Mouse (Mus musculus): ENCODE measurements around the gene Mllt6. TPM values are rescaled to one million over a fixed set of nuclear protein-coding genes. Genes with fewer than 3 reads are reported as not detected.
A peak's percentile ranks its signal among the peaks of the same experiment; 100 is the strongest.
"Not testable (repeated sequence)": the region's sequence is repeated elsewhere in the genome, so short reads cannot be mapped to it uniquely, and the experiment has no call there.

The Mllt6 gene
- total RNA-seq (2021), result 10 to 100 TPM; 44.1 to 51.0 TPM
- long read RNA-seq, experiment 1, partial matches to known transcripts, result 1 of 13 reads
- long read RNA-seq, experiment 1, other reads (novel, unspliced or antisense), result 12 of 13 reads
- long read RNA-seq, experiment 2, partial matches to known transcripts, result 2 of 9 reads
- long read RNA-seq, experiment 2, other reads (novel, unspliced or antisense), result 7 of 9 reads

GRCm38 (mm10) chr11:97662893-97663527 lies at the start of gene Mllt6:
Mllt6 (plus strand) TSS chr11:97663414.
- DNase-seq (ENCODE audit: low spot score), result peak; percentile 80

GRCm38 (mm10) chr11:97615276-97615675 lies 47.9 kb upstream of the Mllt6 start:
- DNase-seq (ENCODE audit: low spot score), result no peak

GRCm38 (mm10) chr11:97618368-97618767 lies 44.8 kb upstream of the Mllt6 start:
- DNase-seq (ENCODE audit: low spot score), result no peak

- DNase-seq (ENCODE audit: low spot score), result peak; percentile 35
These were observed 43.8 kb upstream of the Mllt6 start for GRCm38 (mm10) chr11:97619391-97619795.

GRCm38 (mm10) chr11:97622440-97622839 lies 40.8 kb upstream of the Mllt6 start:
- DNase-seq (ENCODE audit: low spot score), result peak; percentile 71

- DNase-seq (ENCODE audit: low spot score), result no peak
These were observed 40.0 kb upstream of the Mllt6 start for GRCm38 (mm10) chr11:97623166-97623565.

- no peak for DNase-seq (ENCODE audit: low spot score)
These were observed 37.7 kb upstream of the Mllt6 start for GRCm38 (mm10) chr11:97625551-97625950.

GRCm38 (mm10) chr11:97626431-97626830 lies 36.8 kb upstream of the Mllt6 start:
- no peak for DNase-seq (ENCODE audit: low spot score)

- DNase-seq (ENCODE audit: low spot score), result no peak
These were observed 36.4 kb upstream of the Mllt6 start for GRCm38 (mm10) chr11:97626850-97627249.

GRCm38 (mm10) chr11:97627556-97628302 lies 35.5 kb upstream of the Mllt6 start:
- DNase-seq (ENCODE audit: low spot score), result no peak

GRCm38 (mm10) chr11:97628303-97628567 lies 35.0 kb upstream of the Mllt6 start:
- no peak for DNase-seq (ENCODE audit: low spot score)

GRCm38 (mm10) chr11:97628568-97629518 lies 34.4 kb upstream of the Mllt6 start:
- no peak for DNase-seq (ENCODE audit: low spot score)

GRCm38 (mm10) chr11:97629576-97629975 lies 33.6 kb upstream of the Mllt6 start, which contains the start of gene Epop:
Epop (minus strand) TSS chr11:97629702.
- DNase-seq (ENCODE audit: low spot score), result peak; percentile 85

GRCm38 (mm10) chr11:97631046-97631445 lies 32.2 kb upstream of the Mllt6 start:
- DNase-seq (ENCODE audit: low spot score), result no peak

GRCm38 (mm10) chr11:97631500-97631899 lies 31.7 kb upstream of the Mllt6 start:
- no peak for DNase-seq (ENCODE audit: low spot score)

- DNase-seq (ENCODE audit: low spot score), result peak; percentile 81
These were observed 31.3 kb upstream of the Mllt6 start for GRCm38 (mm10) chr11:97631938-97632337.

- DNase-seq (ENCODE audit: low spot score), result not testable (repeated sequence)
These were observed 30.8 kb upstream of the Mllt6 start for GRCm38 (mm10) chr11:97632440-97632839.

- no peak for DNase-seq (ENCODE audit: low spot score)
These were observed 27.7 kb upstream of the Mllt6 start for GRCm38 (mm10) chr11:97635468-97636019.

- DNase-seq (ENCODE audit: low spot score), result no peak
These were observed 21.5 kb upstream of the Mllt6 start for GRCm38 (mm10) chr11:97641668-97642067.

GRCm38 (mm10) chr11:97642746-97643145 lies 20.5 kb upstream of the Mllt6 start:
- DNase-seq (ENCODE audit: low spot score), result no peak

- no peak for DNase-seq (ENCODE audit: low spot score)
These were observed 19.7 kb upstream of the Mllt6 start for GRCm38 (mm10) chr11:97643380-97644055.

Data from gastrocnemius, adult 18-20 months (tissue).